In the genomic region with DNA sequence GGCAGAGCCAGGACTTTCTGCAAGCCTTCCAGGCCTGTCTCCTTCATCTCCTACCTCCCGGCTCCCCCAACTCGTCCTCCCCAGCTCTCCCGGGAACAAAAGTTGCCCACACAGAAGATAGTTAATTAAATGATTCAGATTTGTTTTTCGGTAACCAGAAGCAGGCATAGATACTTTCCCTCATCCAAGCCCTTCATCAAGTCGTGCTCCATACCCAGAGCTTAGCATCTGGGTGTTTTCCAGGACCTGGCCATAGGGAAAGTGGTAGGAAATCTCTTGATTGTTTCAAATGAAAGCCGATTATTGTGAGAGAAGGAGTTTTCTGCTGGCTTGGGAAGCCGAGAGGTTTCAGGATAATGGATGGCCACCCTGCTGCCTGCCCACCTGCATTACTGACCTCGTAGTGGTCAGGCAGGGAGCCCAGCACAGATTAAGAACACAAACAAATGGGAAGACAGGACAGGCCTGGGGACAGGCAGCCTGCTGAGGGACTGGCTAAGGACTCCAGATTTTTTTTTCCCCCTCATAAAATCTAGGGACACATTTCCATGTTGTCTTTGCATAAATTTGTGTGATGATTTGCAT, we compare ENCODE assay signal across 25 mouse cellular contexts.
A peak's percentile ranks its signal among the peaks of the same experiment; 100 is the strongest.
DNase-seq lines count a peak whose midpoint lies in the region; ATAC-seq and TF ChIP-seq lines count a peak whose summit lies in the region.
"Had no signal": no experiment of that assay in that cellular context is flagged by ENCODE, and none has a peak within 500 bp of the region (broad histone marks: within the 10 kb centered on the region; RNA-seq: fewer than 3 reads in every experiment).

No protein-coding gene starts in this region.

- peaks cover 17% of the 10 kb centered on the region for H3K27me3 ChIP-seq in hindbrain, embryonic 10.5 days (ENCODE audit: insufficient read depth, poor library complexity, severe bottlenecking)
- H3K27me3 ChIP-seq in hindbrain, postnatal 0 days (ENCODE audit: insufficient read depth, low read length), result no peaks in the 10 kb centered on the region
- H3K27me3 ChIP-seq in cerebellum, adult 2 months (ENCODE audit: control insufficient read depth, insufficient read depth, low read length), result no peaks in the 10 kb centered on the region
- no peaks in the 10 kb centered on the region for H3K27me3 ChIP-seq in thymus, adult 2 months (ENCODE audit: control insufficient read depth, insufficient read depth, low read length)
- no peaks in the 10 kb centered on the region for H3K27me3 ChIP-seq in lung, postnatal 0 days (replicated peaks; ENCODE audit: insufficient read depth, low read length)
- H3K27me3 ChIP-seq: CH12.LX; hindbrain, embryonic 15.5 days; intestine, embryonic 15.5 days; midbrain, embryonic 12.5 days; neural tube, embryonic 12.5 days had no signal

- no peak for TF ChIP-seq EP300 in lung, postnatal 0 days (IDR thresholded peaks at IDR 0.05)

- H3K9ac ChIP-seq in hindbrain, postnatal 0 days (replicated peaks; ENCODE audit: low read length), result no peak overlapping the region
- no peak overlapping the region for H3K9ac ChIP-seq in lung, postnatal 0 days (replicated peaks; ENCODE audit: low read depth)
- H3K9ac ChIP-seq: hindbrain, embryonic 15.5 days; intestine, embryonic 15.5 days; limb, embryonic 13.5 days; liver, embryonic 12.5 days; midbrain, embryonic 12.5 days; neural tube, embryonic 12.5 days had no signal

- H3K36me3 ChIP-seq in hindbrain, embryonic 10.5 days, result no peaks in the 10 kb centered on the region
- no peaks in the 10 kb centered on the region for H3K36me3 ChIP-seq in hindbrain, postnatal 0 days (ENCODE audit: insufficient read depth, low read length)
- no peaks in the 10 kb centered on the region for H3K36me3 ChIP-seq in thymus, adult 2 months (ENCODE audit: control insufficient read depth, insufficient read depth, low read length)
- no peaks in the 10 kb centered on the region for H3K36me3 ChIP-seq in lung, postnatal 0 days (ENCODE audit: insufficient read depth, low read length)
- H3K36me3 ChIP-seq: G1E; heart, embryonic 10.5 days; hindbrain, embryonic 15.5 days; intestine, embryonic 15.5 days; limb, embryonic 13.5 days; liver, embryonic 12.5 days; midbrain, embryonic 12.5 days; neural tube, embryonic 12.5 days had no signal

- DNase-seq in hindbrain, embryonic 10.5 days (ENCODE audit: low spot score), result no peak
- DNase-seq in hindbrain, postnatal 0 days (ENCODE audit: low spot score), result no peak
- peak; percentile 70 for DNase-seq in brain, adult 2 months (ENCODE audit: low read depth, low spot score)
- DNase-seq in cerebellum, adult 2 months, result peak; percentile 56 to 66
- peak; percentile 51 to 59 for DNase-seq in cerebellum, postnatal 25 days
- DNase-seq in gastrocnemius, adult 8-10 months (ENCODE audit: low spot score in 2 of 2), result no peak
- DNase-seq in thymus, adult 2 months, result no peak
- no peak for DNase-seq in lung, postnatal 0 days (ENCODE audit: low spot score)
- DNase-seq: adrenal gland, adult 2 months; B cell, adult 2 months; heart, postnatal 4 days; kidney, adult 8-10 months; kidney, postnatal 14 days; layer of hippocampus, postnatal 36 days; lung, adult 18-20 months; lung, postnatal 14 days had no signal

- H3K4me3 ChIP-seq in hindbrain, embryonic 10.5 days, result no peak overlapping the region
- no peak overlapping the region for H3K4me3 ChIP-seq in hindbrain, postnatal 0 days (ENCODE audit: low read length)
- H3K4me3 ChIP-seq in cerebellum, adult 2 months (replicated peaks; ENCODE audit: insufficient read depth, low read depth, low read length), result no peak overlapping the region
- H3K4me3 ChIP-seq in thymus, adult 2 months (ENCODE audit: control insufficient read depth, insufficient read depth, low read length), result no peak overlapping the region
- H3K4me3 ChIP-seq in lung, postnatal 0 days (ENCODE audit: low read depth, low read length), result no peak overlapping the region
- H3K4me3 ChIP-seq: heart, embryonic 10.5 days; hindbrain, embryonic 15.5 days; intestine, embryonic 15.5 days; limb, embryonic 13.5 days; liver, embryonic 12.5 days; midbrain, embryonic 12.5 days; neural tube, embryonic 12.5 days had no signal

- no peak overlapping the region for H3K4me2 ChIP-seq in hindbrain, postnatal 0 days (ENCODE audit: low read depth, low read length)
- no peak overlapping the region for H3K4me2 ChIP-seq in lung, postnatal 0 days (replicated peaks; ENCODE audit: low read depth, low read length)
- H3K4me2 ChIP-seq: hindbrain, embryonic 15.5 days; intestine, embryonic 15.5 days; limb, embryonic 13.5 days; liver, embryonic 12.5 days; midbrain, embryonic 12.5 days; neural tube, embryonic 12.5 days had no signal

- H3K27ac ChIP-seq in hindbrain, embryonic 10.5 days, result peak overlapping the region; percentile 66; the same call in 1 of the 2 replicates
- H3K27ac ChIP-seq in hindbrain, postnatal 0 days, result no peak overlapping the region
- no peak overlapping the region for H3K27ac ChIP-seq in cerebellum, adult 2 months (ENCODE audit: insufficient read depth, low read length)
- H3K27ac ChIP-seq in thymus, adult 2 months (ENCODE audit: control insufficient read depth, insufficient read depth, low read length), result no peak overlapping the region
- H3K27ac ChIP-seq in lung, postnatal 0 days (ENCODE audit: low read length), result no peak overlapping the region
- H3K27ac ChIP-seq: heart, embryonic 10.5 days; hindbrain, embryonic 15.5 days; intestine, embryonic 15.5 days; limb, embryonic 13.5 days; liver, embryonic 12.5 days; midbrain, embryonic 12.5 days; neural tube, embryonic 12.5 days had no signal

- no peaks in the 10 kb centered on the region for H3K9me3 ChIP-seq in hindbrain, embryonic 10.5 days
- no peaks in the 10 kb centered on the region for H3K9me3 ChIP-seq in hindbrain, postnatal 0 days (ENCODE audit: low read length)
- no peaks in the 10 kb centered on the region for H3K9me3 ChIP-seq in lung, postnatal 0 days (ENCODE audit: low read length)
- H3K9me3 ChIP-seq: heart, embryonic 10.5 days; hindbrain, embryonic 15.5 days; intestine, embryonic 15.5 days; limb, embryonic 13.5 days; liver, embryonic 12.5 days; midbrain, embryonic 12.5 days; neural tube, embryonic 12.5 days had no signal

- WGBS in hindbrain, embryonic 10.5 days, result 52% methylated on average over 8 of the region's 8 CpGs
- WGBS in hindbrain, postnatal 0 days, result 35% methylated on average over 8 of the region's 8 CpGs
- WGBS in cerebellum, adult 2 months, result 47% methylated on average over 8 of the region's 8 CpGs
- 73% methylated on average over 8 of the region's 8 CpGs for WGBS in thymus, adult 2 months
- whole genome bisulfite sequencing in lung, postnatal 0 days, result 59% methylated on average over 8 of the region's 8 CpGs

- TF ChIP-seq CTCF in hindbrain, postnatal 0 days (IDR thresholded peaks at IDR 0.05; ENCODE audit: low read depth), result no peak
- no peak for TF ChIP-seq CTCF in cerebellum, adult 2 months (IDR thresholded peaks at IDR 0.05; ENCODE audit: borderline replicate concordance, insufficient read depth, low read depth, low read length)
- no peak for TF ChIP-seq CTCF in thymus, adult 2 months (IDR thresholded peaks at IDR 0.05; ENCODE audit: borderline replicate concordance, control insufficient read depth, extremely low read depth, insufficient read depth, low read length, poor library complexity)
- TF ChIP-seq CTCF in lung, postnatal 0 days (IDR thresholded peaks at IDR 0.05), result no peak

- ATAC-seq in hindbrain, postnatal 0 days, result no peak
- ATAC-seq in lung, postnatal 0 days, result no peak
- ATAC-seq: intestine, embryonic 15.5 days; liver, embryonic 12.5 days had no signal

- TF ChIP-seq POLR2A in cerebellum, adult 2 months (IDR thresholded peaks at IDR 0.05; ENCODE audit: borderline replicate concordance, insufficient read depth, low read length), result no peak
- TF ChIP-seq POLR2A in thymus, adult 2 months (IDR thresholded peaks at IDR 0.05; ENCODE audit: control insufficient read depth, extremely low read depth, insufficient read depth, low read length, poor library complexity), result no peak

- H3K4me1 ChIP-seq in hindbrain, embryonic 10.5 days (replicated peaks), result peaks cover 38% of the 10 kb centered on the region
- peaks cover 27% of the 10 kb centered on the region for H3K4me1 ChIP-seq in hindbrain, postnatal 0 days (ENCODE audit: insufficient read depth, low read length)
- peaks cover 30% of the 10 kb centered on the region for H3K4me1 ChIP-seq in cerebellum, adult 2 months (ENCODE audit: control insufficient read depth, insufficient read depth, low read length)
- no peaks in the 10 kb centered on the region for H3K4me1 ChIP-seq in thymus, adult 2 months (replicated peaks; ENCODE audit: control insufficient read depth, insufficient read depth, low read length)
- H3K4me1 ChIP-seq in lung, postnatal 0 days (ENCODE audit: insufficient read depth, low read depth, low read length), result no peaks in the 10 kb centered on the region
- H3K4me1 ChIP-seq: intestine, embryonic 15.5 days; liver, embryonic 12.5 days had no signal

Comparison
In these comparisons a context has a peak if more than half of its experiments do, and no peak if none do; other contexts are left out.
1. DNase-seq: peak in brain, adult 2 months (single experiment), cerebellum, adult 2 months (2 of 2) and cerebellum, postnatal 25 days (2 of 2); none in hindbrain, embryonic 10.5 days (single experiment), hindbrain, postnatal 0 days (single experiment), gastrocnemius, adult 8-10 months (0 of 2), thymus, adult 2 months (single experiment) and lung, postnatal 0 days (single experiment).